Mouse (Mus musculus) MEL (cell line): ENCODE measurements around the gene Smim8. TPM values are rescaled to one million over a fixed set of nuclear protein-coding genes. Genes with fewer than 3 reads are reported as not detected.
A peak's percentile ranks its signal among the peaks of the same experiment; 100 is the strongest.

Experiments
- DNase-seq: peaks from one replicate; pipeline ENCODE4 v3.0.0; 2011; ENCODE audit warnings: low read depth, low spot score
- H3K27ac ChIP-seq: 2 replicates; pipeline ENCODE4 v1.5.1; 2012; ENCODE audit warnings: low read depth, mild to moderate bottlenecking, control low read depth, low read length, moderate library complexity; ENCODE audit not compliant: control insufficient read depth
- H3K27me3 ChIP-seq, 2 experiments: fragments of 150-350 bp in 1 of 2; sonication (generic) in 1 of 2; 2 replicates each; pipeline ENCODE4 v1.6.1; 2012; ENCODE audit warnings: low read length in 2 of 2, mild to moderate bottlenecking in 2 of 2, improper control_type of control experiment in 1 of 2, moderate library complexity in 1 of 2; ENCODE audit not compliant: insufficient read depth in 2 of 2, control insufficient read depth in 1 of 2
- H3K36me3 ChIP-seq, 2 experiments: 2 replicates each; pipeline ENCODE4 v1.6.1; 2012 to 2014; ENCODE audit warnings: low read length in 2 of 2, improper control_type of control experiment in 1 of 2, inconsistent platforms in 1 of 2, mild to moderate bottlenecking in 1 of 2; ENCODE audit not compliant: insufficient read depth in 2 of 2, control insufficient read depth in 1 of 2
- H3K4me1 ChIP-seq, 2 experiments: fragments of 150-350 bp in 1 of 2; sonication (generic) in 1 of 2; 2 replicates each; pipeline ENCODE4 v1.6.1; 2012; ENCODE audit warnings: low read length in 2 of 2, improper control_type of control experiment in 1 of 2, mild to moderate bottlenecking in 1 of 2; ENCODE audit not compliant: insufficient read depth in 2 of 2, control insufficient read depth in 1 of 2
- H3K4me3 ChIP-seq, 2 experiments: fragments of 150-350 bp in 1 of 2; sonication (generic) in 1 of 2; 2 replicates each; pipeline ENCODE4 v1.5.1; 2012; ENCODE audit warnings: low read depth in 2 of 2, low read length in 2 of 2, mild to moderate bottlenecking in 2 of 2, moderate library complexity in 2 of 2, control low read depth in 1 of 2, improper control_type of control experiment in 1 of 2; ENCODE audit not compliant: control insufficient read depth in 1 of 2, insufficient read depth in 1 of 2
- H3K79me2 ChIP-seq: 2 replicates; pipeline ENCODE4 v1.6.1; 2012; ENCODE audit warnings: mild to moderate bottlenecking, low read length, moderate library complexity; ENCODE audit not compliant: control insufficient read depth, poor library complexity, insufficient read depth
- H3K9ac ChIP-seq: 2 replicates; pipeline ENCODE4 v1.6.1; 2012; ENCODE audit warnings: low read depth, mild to moderate bottlenecking, control low read depth, low read length, moderate library complexity; ENCODE audit not compliant: control insufficient read depth, poor library complexity, severe bottlenecking
- H3K9me3 ChIP-seq: fragments of 150-350 bp; sonication (generic); replicated peaks from 2 replicates; pipeline ENCODE4 v1.6.1; 2012; ENCODE audit warnings: mild to moderate bottlenecking, low read length, improper control_type of control experiment, moderate library complexity; ENCODE audit not compliant: insufficient read depth
- CHD1 ChIP-seq: IDR thresholded peaks from 2 replicates; pipeline ENCODE4 v1.6.1; 2012; ENCODE audit warnings: low read depth, mild to moderate bottlenecking, inconsistent platforms, low read length, improper control_type of control experiment
- CTCF ChIP-seq, 3 experiments: IDR thresholded peaks in 2 of 3; conservative IDR thresholded peaks in 1 of 3; 2 replicates each; pipeline ENCODE4 v1.5.1; 2011 to 2012; ENCODE audit warnings: low read length in 3 of 3, low read depth in 2 of 3, mild to moderate bottlenecking in 2 of 3, improper control_type of control experiment in 1 of 3, inconsistent platforms in 1 of 3, mixed read lengths in 1 of 3, moderate library complexity in 1 of 3; ENCODE audit not compliant: control insufficient read depth in 1 of 3, insufficient read depth in 1 of 3, poor library complexity in 1 of 3, severe bottlenecking in 1 of 3
- ELF1 ChIP-seq: IDR thresholded peaks from 2 replicates; pipeline ENCODE4 v1.6.1; 2014; ENCODE audit warnings: low read depth, mild to moderate bottlenecking, inconsistent platforms, low read length, improper control_type of control experiment, moderate library complexity
- ETS1 ChIP-seq: IDR thresholded peaks from 2 replicates; pipeline ENCODE4 v1.6.1; 2012; ENCODE audit warnings: low read depth, mild to moderate bottlenecking, inconsistent platforms, low read length, improper control_type of control experiment, moderate library complexity
- JUND ChIP-seq: IDR thresholded peaks from 2 replicates; pipeline ENCODE4 v1.6.1; 2011; ENCODE audit warnings: low read depth, mild to moderate bottlenecking, improper control_type of control experiment, low read length
- MAFK ChIP-seq: IDR thresholded peaks from 2 replicates; pipeline ENCODE4 v1.6.1; 2011; ENCODE audit warnings: low read depth, mild to moderate bottlenecking, low read length, improper control_type of control experiment, borderline replicate concordance
- MEF2A ChIP-seq: IDR thresholded peaks from 2 replicates; pipeline ENCODE4 v1.6.1; 2014; ENCODE audit warnings: low read depth, mild to moderate bottlenecking, inconsistent platforms, low read length, improper control_type of control experiment; ENCODE audit not compliant: poor library complexity, insufficient replicate concordance, severe bottlenecking; ENCODE audit errors: extremely low read depth
- MYB ChIP-seq: IDR thresholded peaks from 2 replicates; pipeline ENCODE4 v1.6.1; 2011; ENCODE audit warnings: mild to moderate bottlenecking, low read depth, low read length, improper control_type of control experiment
- MYC ChIP-seq: IDR thresholded peaks from 2 replicates; pipeline ENCODE4 v1.6.1; 2011; ENCODE audit warnings: low read depth, mild to moderate bottlenecking, low read length, improper control_type of control experiment, moderate library complexity
- RAD21 ChIP-seq: IDR thresholded peaks from 2 replicates; pipeline ENCODE4 v1.6.1; 2011; ENCODE audit warnings: mild to moderate bottlenecking, low read depth, low read length, improper control_type of control experiment
- SMC3 ChIP-seq: IDR thresholded peaks from 2 replicates; pipeline ENCODE4 v1.6.1; 2011; ENCODE audit warnings: low read depth, low read length, improper control_type of control experiment
- TCF12 ChIP-seq: IDR thresholded peaks from 2 replicates; pipeline ENCODE4 v1.6.1; 2014; ENCODE audit warnings: low read depth, mild to moderate bottlenecking, inconsistent platforms, low read length, improper control_type of control experiment, moderate library complexity
- ZC3H11A ChIP-seq: IDR thresholded peaks from 2 replicates; pipeline ENCODE4 v1.6.1; 2012; ENCODE audit warnings: low read depth, mild to moderate bottlenecking, inconsistent platforms, low read length, improper control_type of control experiment
- ZKSCAN1 ChIP-seq: IDR thresholded peaks from 2 replicates; pipeline ENCODE4 v1.6.1; 2012; ENCODE audit warnings: low read depth, mild to moderate bottlenecking, inconsistent platforms, low read length, improper control_type of control experiment, moderate library complexity
- polyA plus RNA-seq, 2 experiments: library from polyadenylated mRNA; stranded (reverse) in 1 of 2; unstranded in 1 of 2; fragments of >175 nt in 1 of 2; fragments of >200 nt in 1 of 2; gene quantifications; 2 replicates each; pipeline versions ENCODE4 v1.2.1 to v1.2.4; 2012; ENCODE audit warnings: low replicate concordance in 2 of 2, low read depth in 1 of 2; ENCODE audit not compliant: insufficient read length in 2 of 2, insufficient read depth in 1 of 2, missing spikeins in 1 of 2
- total RNA-seq: library from RNA; depleted of rRNA; stranded (reverse); fragments of 300-350 nt; gene quantifications from 2 replicates; pipeline ENCODE4 v1.2.3, GENCODE M21; 2012

Gene Smim8
- total and polyA plus RNA-seq, 3 experiments: 8.1 to 9.8 TPM; not detected in 1

GRCm38 (mm10) chr4:34785646-34786045 is 7.4 kb upstream of the Smim8 start:
- Histone ChIP-seq H3K36me3 (no peaks in the 10 kb centered on the region), H3K9me3 (no peaks in the 10 kb centered on the region), H3K9ac (no peak overlapping the region), H3K27ac (no peak overlapping the region), H3K79me2 (no peaks in the 10 kb centered on the region), H3K4me1 (peaks cover 0 to 3% of the 10 kb centered on the region in 2 experiments; a peak in 1 of 4 replicates), H3K27me3 (no peaks in the 10 kb centered on the region), H3K4me3 (no peak overlapping the region)
- no peak for TF ChIP-seq TCF12
- TF ChIP-seq JUND: no peak
- TF ChIP-seq SMC3: no peak
- no peak for TF ChIP-seq CHD1
- no peak for TF ChIP-seq MEF2A
- no peak for TF ChIP-seq ZC3H11A
- no peak for TF ChIP-seq ZKSCAN1
- TF ChIP-seq MAFK: no peak
- TF ChIP-seq MYB: no peak
- TF ChIP-seq ELF1: no peak
- TF ChIP-seq CTCF (IDR thresholded peaks at IDR 0.05 in 2 of 3, conservative IDR thresholded peaks at IDR 0.05 in 1 of 3; ENCODE audit: control insufficient read depth in 1 of 3, insufficient read depth in 1 of 3, low read depth in 2 of 3, low read length in 3 of 3, poor library complexity in 1 of 3, severe bottlenecking in 1 of 3): no peak
- DNase-seq: no peak

GRCm38 (mm10) chr4:34784865-34785264 is 6.6 kb upstream of the Smim8 start:
- Histone ChIP-seq H3K4me3 (no peak overlapping the region), H3K9ac (no peak overlapping the region), H3K27ac (no peak overlapping the region), H3K79me2 (no peaks in the 10 kb centered on the region), H3K4me1 (peaks cover 0 to 3% of the 10 kb centered on the region in 2 experiments; a peak in 1 of 4 replicates), H3K9me3 (no peaks in the 10 kb centered on the region), H3K36me3 (no peaks in the 10 kb centered on the region), H3K27me3 (no peaks in the 10 kb centered on the region)
- no peak for DNase-seq
- no peak for TF ChIP-seq ETS1
- no peak for TF ChIP-seq MYC
- peak; percentile 20 for TF ChIP-seq RAD21
- TF ChIP-seq CHD1: no peak
- TF ChIP-seq CTCF (IDR thresholded peaks at IDR 0.05 in 2 of 3, conservative IDR thresholded peaks at IDR 0.05 in 1 of 3; ENCODE audit: control insufficient read depth in 1 of 3, insufficient read depth in 1 of 3, low read depth in 2 of 3, low read length in 3 of 3, poor library complexity in 1 of 3, severe bottlenecking in 1 of 3): peak in 2 of 3 experiments; percentile 42 to 47
- no peak for TF ChIP-seq MEF2A
- peak; percentile 51 for TF ChIP-seq SMC3
- TF ChIP-seq ZC3H11A: 0 out of 2 replicates have a peak, but pooled peaks have one; percentile 9
